Mouse (Mus musculus): ENCODE data around the gene Gm20708.

- no peak for TF ChIP-seq CTCF (IDR thresholded peaks at IDR 0.05; ENCODE audit: control insufficient read depth, insufficient read depth, low read length)
- TF ChIP-seq POLR2A (IDR thresholded peaks at IDR 0.05; ENCODE audit: borderline replicate concordance, control insufficient read depth, low read depth, low read length), result no peak
Observed at GRCm38 (mm10) chr11:117821868-117822267, 12.4 kb downstream of the Gm20708 start.

Data from bone marrow, adult 2 months (tissue).